Mouse (Mus musculus) MEL (cell line): ENCODE measurements around the gene Golga2. TPM values are rescaled to one million over a fixed set of nuclear protein-coding genes. Genes with fewer than 3 reads are reported as not detected.

Experiments used
- DNase-seq: peaks from one replicate; pipeline ENCODE4 v3.0.0; 2011; ENCODE audit warnings: low read depth, low spot score
- H3K27ac ChIP-seq: 2 replicates; pipeline ENCODE4 v1.5.1; 2012; ENCODE audit warnings: low read depth, mild to moderate bottlenecking, control low read depth, low read length, moderate library complexity; ENCODE audit not compliant: control insufficient read depth
- H3K27me3 ChIP-seq, 2 experiments: fragments of 150-350 bp in 1 of 2; sonication (generic) in 1 of 2; 2 replicates each; pipeline ENCODE4 v1.6.1; 2012; ENCODE audit warnings: low read length in 2 of 2, mild to moderate bottlenecking in 2 of 2, improper control_type of control experiment in 1 of 2, moderate library complexity in 1 of 2; ENCODE audit not compliant: insufficient read depth in 2 of 2, control insufficient read depth in 1 of 2
- H3K36me3 ChIP-seq, 2 experiments: 2 replicates each; pipeline ENCODE4 v1.6.1; 2012 to 2014; ENCODE audit warnings: low read length in 2 of 2, improper control_type of control experiment in 1 of 2, inconsistent platforms in 1 of 2, mild to moderate bottlenecking in 1 of 2; ENCODE audit not compliant: insufficient read depth in 2 of 2, control insufficient read depth in 1 of 2
- H3K4me1 ChIP-seq, 2 experiments: fragments of 150-350 bp in 1 of 2; sonication (generic) in 1 of 2; 2 replicates each; pipeline ENCODE4 v1.6.1; 2012; ENCODE audit warnings: low read length in 2 of 2, improper control_type of control experiment in 1 of 2, mild to moderate bottlenecking in 1 of 2; ENCODE audit not compliant: insufficient read depth in 2 of 2, control insufficient read depth in 1 of 2
- H3K4me3 ChIP-seq, 2 experiments: fragments of 150-350 bp in 1 of 2; sonication (generic) in 1 of 2; 2 replicates each; pipeline ENCODE4 v1.5.1; 2012; ENCODE audit warnings: low read depth in 2 of 2, low read length in 2 of 2, mild to moderate bottlenecking in 2 of 2, moderate library complexity in 2 of 2, control low read depth in 1 of 2, improper control_type of control experiment in 1 of 2; ENCODE audit not compliant: control insufficient read depth in 1 of 2, insufficient read depth in 1 of 2
- H3K79me2 ChIP-seq: 2 replicates; pipeline ENCODE4 v1.6.1; 2012; ENCODE audit warnings: mild to moderate bottlenecking, low read length, moderate library complexity; ENCODE audit not compliant: control insufficient read depth, poor library complexity, insufficient read depth
- H3K9ac ChIP-seq: 2 replicates; pipeline ENCODE4 v1.6.1; 2012; ENCODE audit warnings: low read depth, mild to moderate bottlenecking, control low read depth, low read length, moderate library complexity; ENCODE audit not compliant: control insufficient read depth, poor library complexity, severe bottlenecking
- H3K9me3 ChIP-seq: fragments of 150-350 bp; sonication (generic); replicated peaks from 2 replicates; pipeline ENCODE4 v1.6.1; 2012; ENCODE audit warnings: mild to moderate bottlenecking, low read length, improper control_type of control experiment, moderate library complexity; ENCODE audit not compliant: insufficient read depth
- CHD2 ChIP-seq: IDR thresholded peaks from 2 replicates; pipeline ENCODE4 v1.6.1; 2011; ENCODE audit warnings: low read length, improper control_type of control experiment
- E2F4 ChIP-seq: IDR thresholded peaks from 2 replicates; pipeline ENCODE4 v1.6.1; 2011; ENCODE audit warnings: low read depth, low read length, improper control_type of control experiment, borderline replicate concordance
- ELF1 ChIP-seq: IDR thresholded peaks from 2 replicates; pipeline ENCODE4 v1.6.1; 2014; ENCODE audit warnings: low read depth, mild to moderate bottlenecking, inconsistent platforms, low read length, improper control_type of control experiment, moderate library complexity
- ETS1 ChIP-seq: IDR thresholded peaks from 2 replicates; pipeline ENCODE4 v1.6.1; 2012; ENCODE audit warnings: low read depth, mild to moderate bottlenecking, inconsistent platforms, low read length, improper control_type of control experiment, moderate library complexity
- GABPA ChIP-seq: IDR thresholded peaks from 2 replicates; pipeline ENCODE4 v1.6.1; 2012; ENCODE audit warnings: low read depth, mild to moderate bottlenecking, inconsistent platforms, low read length, improper control_type of control experiment, moderate library complexity
- GATA1 ChIP-seq: IDR thresholded peaks from 2 replicates; pipeline ENCODE4 v1.6.1; 2011; ENCODE audit warnings: low read depth, low read length, improper control_type of control experiment
- HCFC1 ChIP-seq: IDR thresholded peaks from 2 replicates; pipeline ENCODE4 v1.6.1; 2012; ENCODE audit warnings: low read depth, mild to moderate bottlenecking, inconsistent platforms, low read length, improper control_type of control experiment, moderate library complexity
- MAX ChIP-seq: IDR thresholded peaks from 2 replicates; pipeline ENCODE4 v1.6.1; 2011; ENCODE audit warnings: low read length, improper control_type of control experiment
- MAZ ChIP-seq: IDR thresholded peaks from 2 replicates; pipeline ENCODE4 v1.6.1; 2012; ENCODE audit warnings: low read depth, mild to moderate bottlenecking, inconsistent platforms, low read length, improper control_type of control experiment
- MYB ChIP-seq: IDR thresholded peaks from 2 replicates; pipeline ENCODE4 v1.6.1; 2011; ENCODE audit warnings: mild to moderate bottlenecking, low read depth, low read length, improper control_type of control experiment
- NELFE ChIP-seq: IDR thresholded peaks from 2 replicates; pipeline ENCODE4 v1.6.1; 2011; ENCODE audit warnings: low read depth, low read length, improper control_type of control experiment
- RAD21 ChIP-seq: IDR thresholded peaks from 2 replicates; pipeline ENCODE4 v1.6.1; 2011; ENCODE audit warnings: mild to moderate bottlenecking, low read depth, low read length, improper control_type of control experiment
- SIN3A ChIP-seq: IDR thresholded peaks from 2 replicates; pipeline ENCODE4 v1.6.1; 2012; ENCODE audit warnings: low read length, improper control_type of control experiment, inconsistent platforms
- TAL1 ChIP-seq: IDR thresholded peaks from 2 replicates; pipeline ENCODE4 v1.6.1; 2012; ENCODE audit warnings: mild to moderate bottlenecking, inconsistent platforms, low read length, moderate library complexity, mixed read lengths
- TBP ChIP-seq: IDR thresholded peaks from 2 replicates; pipeline ENCODE4 v1.8.0; 2011; ENCODE audit warnings: low read depth, low read length, improper control_type of control experiment
- UBTF ChIP-seq: IDR thresholded peaks from 2 replicates; pipeline ENCODE4 v1.6.1; 2012; ENCODE audit warnings: low read depth, mild to moderate bottlenecking, inconsistent platforms, low read length, improper control_type of control experiment, moderate library complexity, borderline replicate concordance; ENCODE audit not compliant: insufficient read depth
- USF2 ChIP-seq, 2 experiments: IDR thresholded peaks; 2 replicates each; pipeline ENCODE4 v1.6.1; 2011 to 2012; ENCODE audit warnings: improper control_type of control experiment in 2 of 2, low read length in 2 of 2, borderline replicate concordance in 1 of 2, inconsistent platforms in 1 of 2, low read depth in 1 of 2, mild to moderate bottlenecking in 1 of 2; ENCODE audit not compliant: insufficient read depth in 1 of 2
- ZNF384 ChIP-seq: IDR thresholded peaks from 2 replicates; pipeline ENCODE4 v1.6.1; 2012; ENCODE audit warnings: low read depth, mild to moderate bottlenecking, inconsistent platforms, low read length, improper control_type of control experiment
- polyA plus RNA-seq, 2 experiments: library from polyadenylated mRNA; stranded (reverse) in 1 of 2; unstranded in 1 of 2; fragments of >175 nt in 1 of 2; fragments of >200 nt in 1 of 2; gene quantifications; 2 replicates each; pipeline versions ENCODE4 v1.2.1 to v1.2.4; 2012; ENCODE audit warnings: low replicate concordance in 2 of 2, low read depth in 1 of 2; ENCODE audit not compliant: insufficient read length in 2 of 2, insufficient read depth in 1 of 2, missing spikeins in 1 of 2
- total RNA-seq: library from RNA; depleted of rRNA; stranded (reverse); fragments of 300-350 nt; gene quantifications from 2 replicates; pipeline ENCODE4 v1.2.3, GENCODE M21; 2012

The Golga2 gene
- total and polyA plus RNA-seq, 3 experiments: 20.3 to 38.6 TPM; not detected in 1

- TF ChIP-seq MAX (peak; percentile 31; the same call in 1 of the 2 replicates), ELF1 (no peak), SIN3A (peak; percentile 63), ZNF384 (no peak), E2F4 (no peak)
These were observed 65.9 kb downstream of the Golga2 start, which contains the start of gene Dnm1 (continued) for GRCm38 (mm10) chr2:32353007-32353542.

- peak; percentile 27 for DNase-seq
- TF ChIP-seq TBP (no peak), USF2 (IDR thresholded peaks at IDR 0.05; ENCODE audit: borderline replicate concordance in 1 of 2, insufficient read depth in 1 of 2, low read depth in 1 of 2, low read length in 2 of 2) (no peak), TAL1 (no peak), NELFE (no peak), GATA1 (peak; percentile 3; the same call in 1 of the 2 replicates), MYB (no peak), UBTF (no peak), ETS1 (no peak)
- Histone ChIP-seq H3K9ac (peak overlapping the region; percentile 44), H3K27me3 (peaks cover under 1 to 4% of the 10 kb centered on the region in 2 experiments; a peak in 2 of 4 replicates), H3K4me3 (peak overlapping the region; percentile 55 to 67; a peak in 3 of 4 replicates), H3K36me3 (peaks cover 0 to 4% of the 10 kb centered on the region in 2 experiments; a peak in 2 of 4 replicates), H3K4me1 (peaks cover 4 to 9% of the 10 kb centered on the region in 2 experiments; a peak in 3 of 4 replicates), H3K9me3 (no peaks in the 10 kb centered on the region), H3K79me2 (no peaks in the 10 kb centered on the region), H3K27ac (no peak overlapping the region)
These were observed 66.7 kb downstream of the Golga2 start for GRCm38 (mm10) chr2:32353836-32354235.

- no peak for DNase-seq
- Histone ChIP-seq H3K9ac (no peak overlapping the region), H3K79me2 (no peaks in the 10 kb centered on the region), H3K4me1 (peaks cover 4 to 9% of the 10 kb centered on the region in 2 experiments; a peak in 3 of 4 replicates), H3K4me3 (no peak overlapping the region), H3K27me3 (peaks cover 1 to 4% of the 10 kb centered on the region in 2 experiments; a peak in 3 of 4 replicates), H3K36me3 (peaks cover 0 to 4% of the 10 kb centered on the region in 2 experiments; a peak in 2 of 4 replicates), H3K27ac (no peak overlapping the region), H3K9me3 (no peaks in the 10 kb centered on the region)
- TF ChIP-seq HCFC1 (no peak), RAD21 (no peak), TAL1 (no peak), MYB (no peak), SIN3A (no peak), UBTF (no peak), CHD2 (no peak), GABPA (no peak), MAZ (no peak)
These were observed 67.2 kb downstream of the Golga2 start for GRCm38 (mm10) chr2:32354336-32354895.
